Mouse (Mus musculus) brain, embryonic 18.5 days (tissue): ENCODE measurements around the gene Kcnmb4.

ENCODE experiments used
- DNase-seq: peaks from one replicate; pipeline ENCODE4 v3.0.0-alpha.2; 2012; ENCODE audit warnings: low read depth, low spot score

Kcnmb4 gene

DNA sequence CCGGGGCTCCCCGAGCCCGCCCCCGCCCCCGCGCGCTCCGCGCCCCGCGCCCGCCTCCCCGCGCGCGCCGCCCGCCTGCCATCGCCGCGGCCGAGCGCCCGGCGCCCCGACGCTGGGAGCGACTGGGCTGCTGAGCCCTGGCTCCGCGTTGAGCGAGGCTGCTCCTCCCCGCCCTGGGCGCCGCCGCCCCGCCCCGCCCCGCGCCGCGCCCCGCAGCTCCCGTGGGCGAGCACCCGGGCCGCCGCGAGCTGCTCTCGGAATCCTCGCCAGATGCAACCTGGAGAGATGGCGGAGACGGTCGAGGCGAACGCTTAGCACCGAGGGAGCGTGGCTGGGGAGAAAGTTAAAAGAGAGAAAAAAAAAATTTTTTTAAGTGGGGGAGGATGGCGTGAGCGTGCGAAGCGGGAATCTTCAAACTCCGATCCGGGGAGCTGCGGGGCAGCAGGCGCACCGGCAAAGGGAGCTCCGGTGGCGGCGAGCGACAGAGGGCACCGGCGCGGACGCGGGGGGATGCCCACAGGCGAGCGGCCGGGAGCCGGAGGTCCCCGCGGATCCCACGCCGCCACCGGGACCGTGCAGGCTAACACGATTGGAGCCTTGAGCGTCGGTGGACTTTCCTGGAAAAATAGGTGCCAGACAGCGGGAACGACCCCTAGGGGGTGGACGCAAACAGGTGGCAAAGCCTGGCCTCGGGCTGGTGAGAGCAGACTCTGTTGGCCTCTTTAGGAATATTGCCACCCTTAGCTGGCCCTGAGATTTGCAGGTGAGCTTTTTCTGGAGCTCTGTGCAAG lies at the start of gene Kcnmb4:
Gene Kcnmb4 (minus strand): TSS at position 120 of the 791 bp plus-strand sequence.
- no peak for DNase-seq

DNA sequence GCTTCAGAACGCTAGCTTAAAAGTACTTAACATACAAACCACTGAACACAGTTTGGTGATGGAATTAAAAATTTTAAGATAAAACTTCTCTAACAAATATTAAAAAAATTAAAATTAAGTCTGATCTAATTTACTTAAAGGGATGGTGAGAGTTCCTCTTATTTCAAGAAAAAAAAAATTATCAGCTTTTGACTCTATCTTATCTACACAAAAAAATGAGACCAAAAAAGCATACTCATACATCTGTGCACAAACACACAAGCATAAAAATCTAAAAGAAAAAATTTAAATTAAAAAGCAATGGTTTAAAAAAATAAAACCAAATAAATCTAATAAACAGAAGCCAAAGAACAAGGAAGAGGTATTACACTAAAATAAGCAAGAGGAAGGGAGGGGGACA lies 45.9 kb upstream of the Kcnmb4 start:
- no peak for DNase-seq

DNA sequence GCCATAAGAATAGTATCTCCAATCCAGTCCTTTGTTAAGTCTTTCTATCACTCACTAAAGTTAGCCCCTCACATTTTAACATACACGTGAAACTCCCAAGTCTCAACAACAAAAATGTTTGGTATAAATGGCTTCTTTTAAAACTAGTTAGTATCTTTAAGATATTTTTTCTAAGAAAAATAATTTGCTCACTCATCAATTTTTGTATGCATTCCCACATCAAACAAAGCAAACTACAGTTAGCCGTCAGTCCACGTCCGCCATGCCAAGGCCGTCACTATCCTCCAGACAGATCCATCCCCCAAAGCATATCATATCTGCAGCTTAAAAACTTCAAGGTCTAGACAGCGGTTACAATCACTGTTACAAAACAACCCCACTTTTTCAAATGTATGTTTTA lies 41.9 kb upstream of the Kcnmb4 start:
- no peak for DNase-seq

DNA sequence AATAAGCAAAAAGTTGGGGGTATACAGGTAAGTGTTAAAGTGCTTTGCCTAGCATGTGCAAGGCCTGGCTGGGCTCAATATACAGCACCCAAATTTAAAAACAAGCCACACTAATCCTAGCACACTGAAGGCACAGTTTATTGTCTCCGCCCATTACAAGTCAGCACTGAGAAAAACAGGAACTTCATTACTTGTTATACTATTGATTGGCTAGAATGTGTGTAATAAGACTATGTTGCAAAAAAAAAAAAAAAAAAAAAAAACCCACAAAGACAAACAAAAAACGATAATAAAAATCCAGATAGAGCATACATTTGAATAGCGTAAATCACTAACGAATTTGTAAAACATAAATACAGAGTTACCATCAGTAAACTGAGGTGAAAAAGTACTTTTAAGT lies 41.5 kb upstream of the Kcnmb4 start:
- no peak for DNase-seq

DNA sequence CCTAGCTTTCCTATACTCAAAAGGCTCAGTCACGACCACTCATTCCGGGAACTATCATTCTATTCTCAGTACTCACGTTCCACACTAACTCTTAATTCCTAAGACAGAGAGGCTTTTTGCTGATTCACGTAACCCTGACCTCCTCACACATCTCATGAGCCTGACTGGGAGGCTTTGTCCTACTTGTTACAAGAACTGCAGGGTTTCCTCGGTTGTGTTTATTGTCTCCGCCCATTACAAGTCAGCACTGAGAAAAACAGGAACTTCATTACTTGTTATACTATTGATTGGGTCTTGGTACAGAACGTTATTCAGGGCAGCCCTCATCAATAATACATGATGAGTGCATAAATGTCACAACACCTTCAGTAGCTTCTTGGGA lies 39.6 kb upstream of the Kcnmb4 start:
- DNase-seq: no peak

DNA sequence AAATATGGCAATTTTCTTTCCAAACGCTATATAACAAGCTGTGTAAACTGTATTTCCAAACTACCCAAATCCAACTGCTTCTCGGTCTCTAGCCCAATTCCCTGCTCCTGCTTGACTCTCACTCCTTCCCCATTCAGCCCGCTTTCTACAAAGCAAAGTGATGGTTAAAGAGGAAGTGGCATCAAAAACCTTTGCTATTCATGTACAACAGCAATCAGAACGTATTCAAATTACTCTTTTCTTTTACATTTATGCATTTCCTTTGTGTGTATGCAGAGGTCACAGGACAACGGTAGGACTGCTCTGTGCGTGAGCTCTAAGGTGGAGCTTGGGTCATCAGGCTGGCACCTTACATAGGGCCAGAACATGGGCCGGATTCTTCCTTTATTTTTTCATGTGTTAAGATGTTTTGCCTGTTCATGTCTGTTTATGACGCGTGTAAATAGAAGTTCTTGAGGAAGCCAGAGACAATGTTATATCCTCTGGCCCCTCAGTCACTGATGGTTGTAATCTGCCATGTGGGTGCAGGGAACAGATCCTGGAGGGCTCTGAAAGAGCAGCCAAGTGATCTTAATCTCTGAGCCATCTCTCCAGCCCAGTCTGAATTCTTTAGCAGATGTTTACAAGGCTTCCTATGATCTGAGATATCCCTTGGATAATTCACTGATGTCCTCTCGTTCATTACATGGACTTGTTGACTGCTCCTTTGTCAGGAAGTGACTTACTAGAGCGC lies 39.0 kb upstream of the Kcnmb4 start:
- no peak for DNase-seq

DNA sequence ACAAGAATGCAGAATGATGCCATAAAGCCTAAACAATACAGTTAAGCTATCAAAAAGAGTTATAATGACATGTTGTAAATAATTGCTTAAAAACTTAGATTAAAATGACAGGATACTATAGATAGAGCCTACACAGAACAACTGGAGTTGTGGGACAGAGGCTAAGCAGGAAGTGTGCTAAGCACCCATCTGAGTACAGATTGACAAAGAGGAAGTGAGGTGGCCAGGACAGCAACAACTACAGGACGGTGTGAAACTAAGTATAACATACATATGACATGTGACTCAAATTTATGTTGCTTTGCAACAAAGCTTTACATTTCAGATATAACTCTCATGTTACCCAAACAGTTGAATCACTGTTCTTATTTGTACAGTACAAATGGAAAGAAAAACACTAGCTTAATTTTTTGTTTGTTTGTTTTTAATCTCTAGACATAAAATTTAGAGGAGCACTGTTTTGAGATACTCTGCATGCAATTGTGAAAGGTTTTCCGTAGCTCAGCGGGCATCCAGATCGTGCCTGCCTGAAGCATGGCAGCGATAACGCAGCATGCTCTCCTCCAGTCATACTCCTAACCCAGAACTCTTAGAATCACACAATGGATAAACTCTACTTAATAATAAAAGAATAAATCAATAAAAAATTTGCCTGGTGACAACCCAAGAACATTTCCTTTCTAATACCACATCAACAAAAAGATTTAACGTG lies 31.8 kb upstream of the Kcnmb4 start:
- DNase-seq: no peak

DNA sequence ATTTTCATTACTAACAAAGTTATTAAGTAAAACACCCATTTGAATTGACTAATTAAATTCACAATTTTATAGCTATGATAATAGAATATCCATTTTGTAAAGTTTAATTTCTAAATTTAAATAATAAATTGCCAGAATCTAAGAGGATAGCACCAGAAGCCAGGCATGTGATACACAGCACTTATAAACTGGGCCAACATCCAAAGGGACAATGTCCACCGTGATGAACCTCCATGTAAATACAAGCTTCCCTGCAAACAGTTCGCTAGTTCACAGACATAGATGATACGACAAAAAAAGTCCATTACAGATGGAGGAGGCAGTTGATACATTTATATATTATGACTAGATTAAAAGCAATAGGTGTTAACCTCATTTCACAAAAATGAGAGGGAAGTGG lies 19.1 kb upstream of the Kcnmb4 start:
- no peak for DNase-seq

DNA sequence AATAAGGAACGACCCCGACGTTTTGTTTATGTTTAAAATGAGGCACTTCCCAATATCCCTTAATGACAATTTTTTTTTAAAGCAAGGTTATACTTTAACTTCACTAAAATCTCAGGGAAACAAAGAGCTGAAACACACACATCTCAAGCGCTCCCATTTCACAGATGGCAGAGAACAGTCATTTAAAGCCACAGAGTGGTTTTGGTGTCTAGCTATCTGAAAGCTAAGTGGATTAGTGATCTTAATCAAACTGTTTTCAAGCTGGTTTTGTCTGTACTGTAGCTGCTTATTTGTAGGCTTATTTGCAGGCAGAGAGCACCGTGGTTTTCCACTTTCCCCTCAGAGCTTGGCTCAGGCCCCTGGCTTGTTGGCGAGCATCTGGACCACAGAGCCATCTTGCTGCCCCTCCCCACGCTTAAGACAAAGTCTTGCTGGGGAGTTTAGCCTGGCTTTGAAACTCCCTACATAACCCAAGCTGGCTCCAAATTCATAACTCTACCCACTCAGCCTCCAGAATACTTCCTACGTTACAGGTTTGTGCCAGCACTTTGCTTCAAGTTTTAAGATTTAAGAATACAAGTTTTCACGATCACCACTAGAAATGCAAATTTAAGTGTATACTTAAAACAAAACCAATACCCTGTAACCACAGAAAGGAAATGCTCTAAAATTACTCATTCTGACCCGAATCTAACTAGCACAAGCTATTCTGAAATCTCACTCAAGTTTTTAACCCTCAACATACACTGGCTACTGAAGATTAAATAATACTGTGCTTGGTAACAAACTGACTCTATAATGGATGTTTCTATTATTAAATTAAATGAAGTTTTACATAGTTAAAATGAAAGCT lies 13.4 kb upstream of the Kcnmb4 start:
- no peak for DNase-seq

DNA sequence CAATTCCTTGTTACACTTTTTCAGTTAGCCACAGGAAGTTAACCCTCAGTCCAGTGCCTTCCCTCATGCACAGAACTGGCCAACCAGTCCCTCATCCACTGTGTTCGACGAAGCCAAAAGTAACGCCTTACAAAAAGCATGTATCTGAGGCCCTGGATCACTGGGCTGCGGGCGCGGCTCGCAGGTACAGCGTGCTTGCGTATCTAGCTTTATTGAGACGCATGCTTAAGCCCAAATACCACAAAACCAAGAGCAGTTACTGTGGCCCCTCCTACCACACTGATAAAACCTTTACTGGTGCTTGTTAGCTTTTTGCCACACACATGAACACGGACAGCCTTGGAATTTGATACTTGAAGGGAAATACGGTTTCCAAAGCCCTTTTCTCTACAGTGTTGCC lies 8.2 kb upstream of the Kcnmb4 start:
- DNase-seq: no peak

DNA sequence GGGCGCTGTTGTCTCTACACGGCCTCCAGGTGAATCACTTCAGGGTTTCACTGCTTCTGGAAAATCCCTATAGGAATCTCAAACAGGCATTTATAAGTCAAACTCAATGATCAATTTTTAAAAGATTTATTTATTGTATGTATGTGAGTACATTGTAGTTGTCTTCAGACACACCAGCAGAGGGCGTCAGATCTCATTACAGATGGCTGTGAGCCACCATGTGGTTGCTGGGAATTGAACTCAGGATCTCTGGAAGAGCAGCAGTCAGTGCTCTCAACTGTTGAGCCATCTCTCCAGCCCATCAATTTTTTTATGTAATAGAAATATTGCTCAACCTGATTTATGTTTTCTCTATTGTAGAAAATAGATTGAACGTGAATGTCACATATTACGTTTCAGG lies 7.3 kb upstream of the Kcnmb4 start:
- no peak for DNase-seq

DNA sequence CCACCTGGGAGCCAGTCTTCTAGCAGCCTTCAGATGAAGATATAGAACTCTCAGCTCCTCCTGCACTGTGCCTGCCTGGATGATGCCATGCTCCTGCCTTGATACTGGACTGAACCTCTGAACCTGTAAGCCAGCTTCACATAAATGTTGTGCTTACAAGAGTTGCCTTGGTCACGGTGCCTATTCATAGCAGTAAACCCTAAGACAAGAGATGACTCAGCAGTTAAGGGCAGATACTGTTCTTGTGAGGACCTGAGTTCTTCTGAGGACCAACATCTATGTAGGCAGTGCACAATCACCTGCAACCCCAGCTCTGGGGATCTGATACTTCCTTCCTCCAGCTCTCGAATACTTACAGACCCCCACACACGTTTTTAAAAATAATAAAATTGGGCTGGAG lies 2.9 kb upstream of the Kcnmb4 start:
- no peak for DNase-seq

DNA sequence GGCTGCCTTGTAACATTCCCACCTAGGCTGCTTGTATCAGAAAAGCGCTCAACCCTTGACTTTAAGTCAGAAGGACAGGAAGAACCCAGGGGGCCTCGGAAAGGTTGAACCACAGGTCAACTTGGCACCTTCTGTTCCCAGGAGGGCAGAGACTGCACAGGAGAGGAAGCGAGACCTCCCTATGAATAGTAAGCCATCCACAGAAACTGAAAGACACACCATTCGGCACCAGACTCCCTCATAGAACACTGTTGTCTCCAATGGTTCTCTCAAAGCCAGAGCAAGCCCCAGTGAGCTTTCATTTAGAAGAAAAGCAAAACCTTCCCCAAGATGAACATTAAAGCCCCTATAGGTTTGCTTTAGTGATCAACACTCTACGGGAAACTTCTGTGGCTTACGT lies 2.0 kb upstream of the Kcnmb4 start:
- DNase-seq: no peak

DNA sequence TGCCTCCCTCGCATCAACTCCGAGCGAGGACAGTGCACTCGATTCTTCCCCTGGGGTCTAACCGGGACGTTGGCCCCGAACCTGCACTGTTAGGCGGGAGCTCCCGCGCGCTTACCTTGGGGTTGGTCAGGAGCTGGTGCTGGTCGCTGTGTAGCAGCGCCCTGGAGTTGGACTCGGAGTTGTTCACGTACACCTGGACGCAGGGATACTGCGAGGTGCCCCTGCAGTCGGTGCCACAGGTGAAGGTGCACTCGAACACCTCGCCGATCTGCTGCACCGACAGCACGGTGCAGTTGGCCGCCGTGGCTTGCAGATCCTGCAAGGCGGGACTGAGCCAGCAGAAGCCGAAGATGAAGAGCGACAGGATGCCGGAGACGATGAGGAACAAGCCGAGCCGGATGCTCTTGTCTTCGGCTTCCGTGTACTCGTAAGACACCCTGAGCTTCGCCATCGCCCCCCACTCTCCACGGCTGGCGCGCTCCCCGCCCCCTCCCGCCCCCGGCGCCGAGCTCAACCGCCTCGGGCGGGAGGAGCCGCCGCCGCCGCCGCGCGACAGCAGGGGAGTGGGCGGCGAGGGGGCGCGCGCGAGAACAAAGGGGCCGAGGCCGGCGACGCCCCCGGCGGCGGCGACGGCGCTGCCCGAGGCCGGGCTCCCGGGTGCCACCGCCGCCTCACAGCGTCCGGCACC lies 463 bp downstream of the Kcnmb4 start:
- DNase-seq: peak; percentile 43

DNA sequence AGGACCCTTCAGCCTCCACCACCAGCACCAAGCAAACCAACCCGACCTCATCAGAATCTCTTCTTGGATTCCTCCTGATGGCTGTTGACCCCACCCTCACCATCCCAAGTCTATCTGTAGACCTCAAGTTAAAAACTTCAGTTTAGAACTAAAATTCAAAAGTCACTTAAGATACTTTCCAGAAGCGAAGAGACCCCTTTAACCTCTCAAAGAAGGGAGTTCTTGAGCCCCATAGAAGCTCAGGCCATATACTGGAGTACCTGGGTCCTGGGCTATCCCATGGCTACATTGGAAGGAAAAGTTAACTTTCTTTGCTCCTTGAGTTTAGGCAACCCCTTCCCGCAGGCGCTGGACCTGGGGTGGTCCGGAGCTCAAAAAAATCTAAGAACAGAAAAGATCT lies 1.1 kb downstream of the Kcnmb4 start:
- no peak for DNase-seq

DNA sequence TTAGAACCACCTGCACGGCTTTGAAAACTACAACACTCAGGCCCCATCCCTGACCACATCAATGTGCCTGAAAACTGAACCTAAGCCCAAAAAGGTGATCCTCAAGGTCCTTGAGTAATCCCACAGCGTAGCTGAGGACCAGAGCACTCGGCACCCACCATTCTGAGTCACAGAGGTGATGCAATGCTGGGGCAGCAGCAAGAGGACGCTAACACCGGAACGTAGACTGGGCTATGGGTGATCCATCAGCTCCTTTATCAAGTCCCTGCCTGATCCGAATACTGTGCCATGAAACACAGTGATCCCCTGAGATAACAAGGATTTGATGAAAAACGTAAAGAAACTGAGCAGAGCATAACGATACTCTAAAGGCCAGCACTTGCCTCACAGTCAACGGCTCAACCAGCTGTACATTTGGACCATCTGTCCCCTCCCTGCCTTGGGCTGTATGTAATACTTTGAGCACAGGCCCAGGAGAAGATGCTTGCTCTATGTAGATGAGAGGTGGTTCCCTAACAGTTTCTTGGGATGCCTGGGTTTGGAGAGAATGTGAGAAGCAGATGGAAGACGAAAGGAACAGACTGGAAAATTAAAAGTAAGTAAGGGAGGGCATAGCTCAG lies 3.3 kb downstream of the Kcnmb4 start:
- DNase-seq: no peak

DNA sequence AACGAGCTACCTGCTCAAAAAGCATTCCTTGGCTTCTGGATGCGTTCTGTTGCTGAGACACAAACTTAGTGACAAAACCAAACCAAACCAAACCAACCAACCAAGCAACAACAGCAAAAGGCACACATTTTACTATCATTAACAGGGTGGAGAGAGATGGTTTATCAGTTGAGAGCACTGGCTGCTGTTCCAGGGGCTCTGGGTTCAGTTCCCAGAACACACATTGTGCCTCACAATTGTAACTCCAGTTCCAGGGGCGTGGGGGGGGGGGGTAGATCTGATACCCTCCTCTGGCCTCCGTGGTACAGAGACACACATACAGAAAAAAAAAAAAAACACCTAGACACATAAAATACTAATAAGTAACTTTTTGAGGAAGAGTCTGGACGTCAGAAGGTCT lies 5.6 kb downstream of the Kcnmb4 start:
- no peak for DNase-seq

DNA sequence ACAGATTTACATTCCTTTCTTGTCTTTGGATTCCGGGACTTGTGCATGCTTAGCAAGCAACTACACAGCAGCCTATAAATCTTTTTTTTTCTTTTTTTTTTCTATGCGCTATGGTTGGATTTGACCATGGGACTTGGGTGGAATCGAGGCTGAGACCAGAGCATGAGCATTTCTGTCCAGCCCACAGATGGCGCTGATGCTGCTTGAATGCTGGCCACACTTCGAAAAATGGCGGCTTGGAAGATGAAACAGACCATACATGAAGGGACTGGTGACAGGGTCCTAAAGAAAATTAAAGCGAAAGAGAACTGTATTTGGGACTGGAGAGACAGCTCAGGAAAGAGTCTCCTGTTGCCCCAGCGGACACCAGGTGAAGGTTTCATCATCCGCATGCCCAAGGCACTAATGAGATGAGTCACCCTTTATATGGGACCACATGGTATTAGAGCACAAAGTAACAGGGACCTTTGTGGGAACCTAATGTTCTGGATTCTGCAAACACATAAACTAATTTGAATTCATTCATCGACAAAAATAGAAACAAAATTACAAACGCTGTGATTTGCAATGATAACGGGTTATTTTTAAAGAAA lies 9.8 kb downstream of the Kcnmb4 start:
- no peak for DNase-seq

DNA sequence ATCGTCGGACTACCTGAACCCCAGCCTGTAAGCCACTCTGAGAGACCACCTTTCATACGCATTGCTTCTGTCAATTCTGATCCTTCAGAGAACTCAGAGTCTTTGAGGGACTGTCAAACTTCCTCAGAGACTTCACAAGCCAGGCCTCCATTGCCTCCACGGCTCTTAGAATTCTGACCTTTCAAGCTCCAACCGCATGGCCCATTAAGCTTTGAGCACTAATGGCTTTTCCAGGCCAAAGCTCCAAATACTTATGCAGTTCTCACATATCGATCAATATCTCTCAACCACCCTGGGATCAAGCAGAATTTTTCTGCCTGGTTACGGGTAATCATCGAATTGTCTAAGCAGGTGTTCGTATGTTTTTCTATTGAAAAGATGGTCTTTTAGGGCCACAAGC lies 12.2 kb downstream of the Kcnmb4 start:
- no peak for DNase-seq

DNA sequence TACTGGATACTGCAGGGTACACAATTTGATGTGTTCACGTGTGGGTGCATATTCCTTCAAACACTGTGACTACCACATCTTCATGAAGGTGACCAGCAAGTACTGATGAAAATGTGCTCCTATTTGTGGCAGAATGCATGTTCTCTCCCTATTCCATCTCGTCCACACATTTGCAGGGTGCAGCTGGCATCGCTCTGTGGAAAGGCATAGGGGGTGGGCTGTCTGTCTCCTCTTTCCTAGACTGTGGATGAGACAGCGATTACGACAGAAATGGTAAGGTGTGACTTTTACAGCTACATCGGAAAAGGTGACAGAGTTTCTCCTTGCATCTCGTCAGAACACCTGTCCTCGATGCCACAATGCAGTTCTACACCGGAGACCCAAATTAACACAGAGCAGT lies 14.9 kb downstream of the Kcnmb4 start:
- no peak for DNase-seq
